Mouse (Mus musculus) neural tube, embryonic 12.5 days (tissue): Measurements from ENCODE around the gene Kcnh2. TPM values are rescaled to one million over a fixed set of nuclear protein-coding genes. Genes with fewer than 3 reads are reported as not detected.
A peak's percentile ranks its signal among the peaks of the same experiment; 100 is the strongest.

Experiments
- ATAC-seq: fragments of 200-750 bp; cut with Nextera tagmentation; 2 replicates; pipeline ENCODE4 v1.8.0; 2017; ENCODE audit warnings: low read depth, mild to moderate bottlenecking, moderate TSS enrichment, moderate library complexity; ENCODE audit not compliant: low FRiP score
- H3K27ac ChIP-seq: fragments of 300-500 bp; sonication (generic); 2 replicates; pipeline ENCODE4 v1.5.1; 2016
- H3K27me3 ChIP-seq: fragments of 300-500 bp; sonication (generic); replicated peaks from 2 replicates; pipeline ENCODE4 v1.6.1; 2016; ENCODE audit warnings: mild to moderate bottlenecking
- H3K36me3 ChIP-seq: fragments of 300-500 bp; sonication (generic); 2 replicates; pipeline ENCODE4 v1.6.1; 2016; ENCODE audit warnings: mild to moderate bottlenecking
- H3K4me1 ChIP-seq: fragments of 300-500 bp; sonication (generic); 2 replicates; pipeline ENCODE4 v1.6.1; 2016
- H3K4me2 ChIP-seq: fragments of 300-500 bp; sonication (generic); replicated peaks from 2 replicates; pipeline ENCODE4 v1.6.1; 2016; ENCODE audit warnings: mild to moderate bottlenecking
- H3K4me3 ChIP-seq: fragments of 300-500 bp; sonication (generic); 2 replicates; pipeline ENCODE4 v1.5.1; 2016
- H3K9ac ChIP-seq: fragments of 300-500 bp; sonication (generic); 2 replicates; pipeline ENCODE4 v1.6.1; 2016; ENCODE audit warnings: mild to moderate bottlenecking
- H3K9me3 ChIP-seq: fragments of 300-500 bp; sonication (generic); 2 replicates; pipeline ENCODE4 v1.6.1; 2016; ENCODE audit warnings: mild to moderate bottlenecking
- WGBS: fragments of 180-500 bp; shearing (Covaris S2); methylation state at CpG from one replicate; pipeline ENCODE4 v1.1.7; 2016; 5-methylcytosine and 5-hydroxymethylcytosine counted together
- polyA plus RNA-seq: library from polyadenylated mRNA; unstranded; fragments of >200 nt; fragmentation: Nextera tagmentation; extraction: Ambion mirVana; gene quantifications from 2 replicates; pipeline ENCODE4 v1.2.1, GENCODE M21; 2016

Gene Kcnh2
- polyA plus RNA-seq, 1 experiment from 2014 or later: 18.6 TPM

GRCm38 (mm10) chr5:24387264-24388241, 36.1 kb upstream of the Kcnh2 start:
- H3K4me1 ChIP-seq: peaks cover 30% of the 10 kb centered on the region
- H3K9ac ChIP-seq: peak overlapping the region; percentile 54
- peaks cover 39% of the 10 kb centered on the region for H3K27me3 ChIP-seq
- peak overlapping the region; percentile 95 for H3K4me2 ChIP-seq
- no peaks in the 10 kb centered on the region for H3K36me3 ChIP-seq
- H3K27ac ChIP-seq: 0 out of 2 replicates have a peak overlapping the region, but pooled peaks have one; percentile 12
- no peaks in the 10 kb centered on the region for H3K9me3 ChIP-seq
- under 1% methylated on average over 73 of the region's 73 CpGs for WGBS
- peak; percentile 52 for ATAC-seq
- peak overlapping the region; percentile 40 for H3K4me3 ChIP-seq

- H3K4me1 ChIP-seq: peaks cover 30% of the 10 kb centered on the region
Measured at GRCm38 (mm10) chr5:24385887-24386550, 34.6 kb upstream of the Kcnh2 start.

GRCm38 (mm10) chr5:24385374-24385773, 34.0 kb upstream of the Kcnh2 start:
- 93% methylated on average over 5 of the region's 5 CpGs for WGBS
- ATAC-seq: no peak
- H3K4me2 ChIP-seq: no peak overlapping the region
- no peak overlapping the region for H3K4me3 ChIP-seq
- H3K9ac ChIP-seq: no peak overlapping the region
- H3K27me3 ChIP-seq: peaks cover 42% of the 10 kb centered on the region
- peaks cover 30% of the 10 kb centered on the region for H3K4me1 ChIP-seq
- no peaks in the 10 kb centered on the region for H3K9me3 ChIP-seq
- no peak overlapping the region for H3K27ac ChIP-seq
- H3K36me3 ChIP-seq: no peaks in the 10 kb centered on the region

More at GRCm38 (mm10) chr5:24385887-24386550, 34.6 kb upstream of the Kcnh2 start:
- H3K27me3 ChIP-seq: peaks cover 42% of the 10 kb centered on the region
- H3K9ac ChIP-seq: no peak overlapping the region
- H3K4me3 ChIP-seq: no peak overlapping the region
- no peak overlapping the region for H3K4me2 ChIP-seq
- no peaks in the 10 kb centered on the region for H3K36me3 ChIP-seq
- ATAC-seq: no peak
- no peaks in the 10 kb centered on the region for H3K9me3 ChIP-seq
- H3K27ac ChIP-seq: no peak overlapping the region
- 84% methylated on average over 10 of the region's 10 CpGs for WGBS

GRCm38 (mm10) chr5:24384407-24384806, 33.0 kb upstream of the Kcnh2 start:
- Histone ChIP-seq H3K9ac (no peak overlapping the region), H3K9me3 (no peaks in the 10 kb centered on the region), H3K4me2 (no peak overlapping the region), H3K27ac (no peak overlapping the region), H3K36me3 (no peaks in the 10 kb centered on the region), H3K4me1 (peaks cover 30% of the 10 kb centered on the region), H3K4me3 (no peak overlapping the region), H3K27me3 (peaks cover 42% of the 10 kb centered on the region)
- no peak for ATAC-seq
- WGBS: 66% methylated on average over 6 of the region's 6 CpGs

GRCm38 (mm10) chr5:24383026-24383859, 31.8 kb upstream of the Kcnh2 start:
- Histone ChIP-seq H3K4me1 (peaks cover 27% of the 10 kb centered on the region), H3K4me2 (peak overlapping the region; percentile 75), H3K27ac (no peak overlapping the region; the same call in 1 of the 2 replicates), H3K36me3 (no peaks in the 10 kb centered on the region), H3K4me3 (peak overlapping the region; percentile 45), H3K9ac (peak overlapping the region; percentile 53), H3K27me3 (peaks cover 37% of the 10 kb centered on the region), H3K9me3 (no peaks in the 10 kb centered on the region)
- under 1% methylated on average over 34 of the region's 34 CpGs for WGBS
- ATAC-seq: peak; percentile 87

GRCm38 (mm10) chr5:24381988-24382387, 30.6 kb upstream of the Kcnh2 start:
- H3K27me3 ChIP-seq: peaks cover 24% of the 10 kb centered on the region
- no peak for ATAC-seq
- no peak overlapping the region for H3K9ac ChIP-seq
- H3K27ac ChIP-seq: no peak overlapping the region
- no peak overlapping the region for H3K4me3 ChIP-seq
- H3K4me1 ChIP-seq: peaks cover 14% of the 10 kb centered on the region
- WGBS: 68% methylated on average over 2 of the region's 2 CpGs
- no peak overlapping the region for H3K4me2 ChIP-seq
- H3K9me3 ChIP-seq: no peaks in the 10 kb centered on the region
- no peaks in the 10 kb centered on the region for H3K36me3 ChIP-seq

GRCm38 (mm10) chr5:24381486-24381885, 30.1 kb upstream of the Kcnh2 start:
- H3K4me1 ChIP-seq: peaks cover 11% of the 10 kb centered on the region
- H3K9ac ChIP-seq: no peak overlapping the region
- H3K36me3 ChIP-seq: no peaks in the 10 kb centered on the region
- no peak overlapping the region for H3K4me3 ChIP-seq
- H3K4me2 ChIP-seq: no peak overlapping the region
- H3K9me3 ChIP-seq: no peaks in the 10 kb centered on the region
- no peak for ATAC-seq
- WGBS: 76% methylated on average over 6 of the region's 6 CpGs
- no peak overlapping the region for H3K27ac ChIP-seq
- peaks cover 19% of the 10 kb centered on the region for H3K27me3 ChIP-seq

- ATAC-seq: no peak
- Histone ChIP-seq H3K27ac (no peak overlapping the region), H3K9ac (no peak overlapping the region), H3K4me1 (peaks cover 11% of the 10 kb centered on the region), H3K27me3 (peaks cover 9% of the 10 kb centered on the region; the same call in 1 of the 2 replicates), H3K4me2 (no peak overlapping the region), H3K9me3 (no peaks in the 10 kb centered on the region), H3K4me3 (no peak overlapping the region), H3K36me3 (no peaks in the 10 kb centered on the region)
- 95% methylated on average over 4 of the region's 4 CpGs for WGBS
Measured at GRCm38 (mm10) chr5:24380499-24380898, 29.1 kb upstream of the Kcnh2 start.

GRCm38 (mm10) chr5:24379501-24379900, 28.1 kb upstream of the Kcnh2 start:
- H3K4me1 ChIP-seq: peaks cover 11% of the 10 kb centered on the region
- no peaks in the 10 kb centered on the region for H3K9me3 ChIP-seq
- no peak overlapping the region for H3K9ac ChIP-seq
- 0 out of 2 replicates have a peak, but pooled peaks cover 3% of the 10 kb centered on the region for H3K27me3 ChIP-seq
- H3K27ac ChIP-seq: no peak overlapping the region
- no peak for ATAC-seq
- whole genome bisulfite sequencing: 79% methylated on average over 4 of the region's 4 CpGs
- H3K36me3 ChIP-seq: no peaks in the 10 kb centered on the region
- no peak overlapping the region for H3K4me2 ChIP-seq
- H3K4me3 ChIP-seq: no peak overlapping the region

GRCm38 (mm10) chr5:24378700-24379099, 27.3 kb upstream of the Kcnh2 start:
- Histone ChIP-seq H3K9ac (no peak overlapping the region), H3K4me2 (no peak overlapping the region), H3K4me1 (peaks cover 8% of the 10 kb centered on the region), H3K9me3 (no peaks in the 10 kb centered on the region), H3K36me3 (no peaks in the 10 kb centered on the region), H3K27me3 (0 out of 2 replicates have a peak, but pooled peaks cover 3% of the 10 kb centered on the region), H3K4me3 (no peak overlapping the region), H3K27ac (no peak overlapping the region)
- no peak for ATAC-seq
- 79% methylated on average over 2 of the region's 2 CpGs for WGBS

GRCm38 (mm10) chr5:24374666-24375328, 23.4 kb upstream of the Kcnh2 start:
- no peaks in the 10 kb centered on the region for H3K9me3 ChIP-seq
- ATAC-seq: no peak
- no peak overlapping the region for H3K4me2 ChIP-seq
- H3K36me3 ChIP-seq: no peaks in the 10 kb centered on the region
- no peaks in the 10 kb centered on the region for H3K27me3 ChIP-seq
- no peak overlapping the region for H3K4me3 ChIP-seq
- no peak overlapping the region for H3K9ac ChIP-seq
- 85% methylated on average over 7 of the region's 7 CpGs for WGBS
- no peaks in the 10 kb centered on the region for H3K4me1 ChIP-seq
- no peak overlapping the region for H3K27ac ChIP-seq
